In genomic region chr7:29481345-29482155, GRCm38 (mm10) we compare ENCODE assay signal across 7 mouse cellular contexts. TPM values are rescaled to one million over a fixed set of nuclear protein-coding genes. Genes with fewer than 3 reads are reported as not detected.
DNase-seq lines count a peak whose midpoint lies in the region; ATAC-seq and TF ChIP-seq lines count a peak whose summit lies in the region.

No protein-coding gene starts in this region.

- TF ChIP-seq POLR2A in limb, embryonic 14.5 days (IDR thresholded peaks at IDR 0.05; ENCODE audit: borderline replicate concordance, extremely low read depth, insufficient read depth, insufficient read length), result no peak

- no peaks in the 10 kb centered on the region for H3K9me3 ChIP-seq in neural tube, embryonic 12.5 days
- H3K9me3 ChIP-seq in forebrain, embryonic 14.5 days (replicated peaks; ENCODE audit: control insufficient read depth, low read length), result no peaks in the 10 kb centered on the region
- no peaks in the 10 kb centered on the region for H3K9me3 ChIP-seq in limb, embryonic 14.5 days (ENCODE audit: control insufficient read depth, low read length)

- no peak for ATAC-seq in neural tube, embryonic 12.5 days (ENCODE audit: low FRiP score, low read depth)
- ATAC-seq in forebrain, embryonic 14.5 days, result peak; percentile 34
- peak; percentile 66 for ATAC-seq in limb, embryonic 14.5 days (ENCODE audit: low FRiP score, low read depth)

- no peaks in the 10 kb centered on the region for H3K36me3 ChIP-seq in neural tube, embryonic 12.5 days
- no peaks in the 10 kb centered on the region for H3K36me3 ChIP-seq in forebrain, embryonic 14.5 days (ENCODE audit: control insufficient read depth, insufficient read depth, low read length)
- no peaks in the 10 kb centered on the region for H3K36me3 ChIP-seq in limb, embryonic 14.5 days (ENCODE audit: control insufficient read depth, insufficient read depth, low read length)

- H3K4me2 ChIP-seq in neural tube, embryonic 12.5 days (replicated peaks), result peak overlapping the region; percentile 37; the same call in 1 of the 2 replicates
- H3K4me2 ChIP-seq in forebrain, embryonic 14.5 days (ENCODE audit: low read length), result no peak overlapping the region
- peak overlapping the region; percentile 35; the same call in 1 of the 2 replicates for H3K4me2 ChIP-seq in limb, embryonic 14.5 days (replicated peaks; ENCODE audit: low read depth, low read length, severe bottlenecking)

- no peak for DNase-seq in neural tube, embryonic 10.5 days (ENCODE audit: extremely low spot score, low spot score)
- peak; percentile 37 for DNase-seq in forebrain, embryonic 14.5 days (ENCODE audit: low spot score)
- peak; percentile 70 for DNase-seq in limb, embryonic 14.5 days (ENCODE audit: low spot score)
- DNase-seq in adipocyte (ENCODE audit: low spot score), result no peak
- DNase-seq in layer of hippocampus, adult 9-11 months, result no peak
- DNase-seq in layer of hippocampus, postnatal 25 days (ENCODE audit: extremely low spot score in 1 of 2, low spot score in 1 of 2), result no peak

- no peak overlapping the region for H3K27ac ChIP-seq in neural tube, embryonic 12.5 days
- peak overlapping the region; percentile 23; the same call in 1 of the 2 replicates for H3K27ac ChIP-seq in forebrain, embryonic 14.5 days (ENCODE audit: low read depth, low read length)
- peak overlapping the region; percentile 62 for H3K27ac ChIP-seq in limb, embryonic 14.5 days (replicated peaks; ENCODE audit: low read depth, low read length)

- no peak overlapping the region for H3K9ac ChIP-seq in neural tube, embryonic 12.5 days
- H3K9ac ChIP-seq in forebrain, embryonic 14.5 days (ENCODE audit: low read length), result no peak overlapping the region
- peak overlapping the region; percentile 34 for H3K9ac ChIP-seq in limb, embryonic 14.5 days (ENCODE audit: low read depth, low read length, severe bottlenecking)

- 50% methylated on average over 15 of the region's 15 CpGs for WGBS in neural tube, embryonic 12.5 days
- 20% methylated on average over 15 of the region's 15 CpGs for WGBS in forebrain, embryonic 14.5 days
- WGBS in limb, embryonic 14.5 days, result 27% methylated on average over 15 of the region's 15 CpGs

- H3K4me3 ChIP-seq in neural tube, embryonic 12.5 days, result no peak overlapping the region
- H3K4me3 ChIP-seq in forebrain, embryonic 14.5 days (ENCODE audit: low read depth, low read length), result no peak overlapping the region
- peak overlapping the region; percentile 13; the same call in 1 of the 2 replicates for H3K4me3 ChIP-seq in limb, embryonic 14.5 days (replicated peaks; ENCODE audit: low read length)

- H3K4me1 ChIP-seq in neural tube, embryonic 12.5 days, result peaks cover 17% of the 10 kb centered on the region
- H3K4me1 ChIP-seq in forebrain, embryonic 14.5 days (ENCODE audit: control insufficient read depth, insufficient read depth, low read length), result peaks cover 18% of the 10 kb centered on the region
- H3K4me1 ChIP-seq in limb, embryonic 14.5 days (ENCODE audit: control insufficient read depth, insufficient read depth, low read length), result peaks cover 43% of the 10 kb centered on the region

- H3K27me3 ChIP-seq in neural tube, embryonic 12.5 days (replicated peaks), result no peaks in the 10 kb centered on the region
- H3K27me3 ChIP-seq in forebrain, embryonic 14.5 days (replicated peaks; ENCODE audit: control insufficient read depth, insufficient read depth, low read length), result no peaks in the 10 kb centered on the region
- no peaks in the 10 kb centered on the region for H3K27me3 ChIP-seq in limb, embryonic 14.5 days (ENCODE audit: control insufficient read depth, insufficient read depth, low read length)

RNA-seq across cellular contexts. Expression of gene Sipa1l3, which starts 36.9 kb away (rescaled TPM):
- 10.8 and 11.8 TPM in 2 replicates for polyA plus RNA-seq in neural tube, embryonic 12.5 days (2016; fragmentation: Nextera tagmentation; extraction: Ambion mirVana)
- polyA plus RNA-seq in forebrain, embryonic 14.5 days (2014; fragmentation: Nextera tagmentation; extraction: Ambion mirVana), result 6.2 and 11.9 TPM in 2 replicates
- polyA plus RNA-seq in limb, embryonic 14.5 days (2012; rRNA removed), result 39.0 and 46.1 TPM in 2 replicates
- polyA plus RNA-seq in limb, embryonic 14.5 days (2014; fragmentation: Nextera tagmentation; extraction: Ambion mirVana), result 16.2 TPM in 2 replicates
- 100 to 1,000 TPM; 211 to 245 TPM for total RNA-seq in layer of hippocampus, postnatal 25 days (2021)

Comparison
In these comparisons a context has a peak if more than half of its experiments do, and no peak if none do; other contexts are left out.
1. DNase-seq: peak in forebrain, embryonic 14.5 days (single experiment) and limb, embryonic 14.5 days (single experiment); none in neural tube, embryonic 10.5 days (single experiment), adipocyte (single experiment), layer of hippocampus, adult 9-11 months (single experiment) and layer of hippocampus, postnatal 25 days (0 of 2).